8 mouse cellular contexts compared by ENCODE assay signal in genomic region chr3:28175997-28176967, GRCm38 (mm10).
DNase-seq lines count a peak whose midpoint lies in the region; ATAC-seq and TF ChIP-seq lines count a peak whose summit lies in the region.

No protein-coding gene starts in this region.

- peak; percentile 56; the same call in 1 of the 2 replicates for ATAC-seq in heart, embryonic 14.5 days (ENCODE audit: insufficient number of reproducible peaks, insufficient read depth, low FRiP score, low read depth)
- ATAC-seq in heart, postnatal 0 days (ENCODE audit: insufficient read depth, low read depth): peak; percentile 62

- H3K4me3 ChIP-seq in heart, embryonic 14.5 days (ENCODE audit: control insufficient read depth in 1 of 2, insufficient read depth in 1 of 2, low read depth in 1 of 2, low read length in 2 of 2): no peak overlapping the region; a peak in 1 of 4 replicates
- no peak overlapping the region for H3K4me3 ChIP-seq in heart, adult 2 months
- no peak overlapping the region for H3K4me3 ChIP-seq in heart, postnatal 0 days (ENCODE audit: low read depth, low read length)
- no peak overlapping the region for H3K4me3 ChIP-seq in thymus, adult 2 months (ENCODE audit: control insufficient read depth, insufficient read depth, low read length)

- no peak overlapping the region for H3K9ac ChIP-seq in heart, embryonic 14.5 days (ENCODE audit: low read length)
- no peak overlapping the region for H3K9ac ChIP-seq in heart, adult 2 months (ENCODE audit: low read depth, low read length)
- no peak overlapping the region for H3K9ac ChIP-seq in heart, postnatal 0 days (replicated peaks; ENCODE audit: low read depth, low read length)

- no peak overlapping the region for H3K27ac ChIP-seq in heart, embryonic 14.5 days (replicated peaks in 1 of 2; ENCODE audit: control insufficient read depth in 1 of 2, insufficient read depth in 1 of 2, low read depth in 2 of 2, low read length in 2 of 2)
- H3K27ac ChIP-seq in heart, adult 2 months: no peak overlapping the region
- H3K27ac ChIP-seq in heart, postnatal 0 days (ENCODE audit: low read depth): no peak overlapping the region
- no peak overlapping the region for H3K27ac ChIP-seq in thymus, adult 2 months (ENCODE audit: control insufficient read depth, insufficient read depth, low read length)

- no peak for TF ChIP-seq EP300 in heart, adult 2 months (IDR thresholded peaks at IDR 0.05; ENCODE audit: insufficient read depth, low read depth, low read length)
- TF ChIP-seq EP300 in heart, postnatal 0 days (IDR thresholded peaks at IDR 0.05; ENCODE audit: low read depth): no peak

- no peak for DNase-seq in heart, adult 2 months
- peak; percentile 33 to 70 for DNase-seq in cerebellum, postnatal 4 days (ENCODE audit: low spot score in 2 of 2)
- peak; percentile 19 for DNase-seq in heart, postnatal 0 days (ENCODE audit: low spot score)
- peak; percentile 83 to 91 for DNase-seq in left cerebral cortex, postnatal 10 days (ENCODE audit: extremely low spot score in 1 of 2, low spot score in 2 of 2)
- DNase-seq in ovary, postnatal 36 days (ENCODE audit: low spot score): peak; percentile 45
- DNase-seq in thymus, postnatal 36 days: no peak
- no peak for DNase-seq in thymus, adult 2 months

- WGBS in heart, embryonic 14.5 days: 20% methylated on average over 21 of the region's 21 CpGs
- 63% methylated on average over 21 of the region's 21 CpGs for WGBS in heart, adult 2 months
- WGBS in heart, postnatal 0 days: 27% methylated on average over 21 of the region's 21 CpGs
- WGBS in thymus, adult 2 months: 91% methylated on average over 21 of the region's 21 CpGs

- intact Hi-C loops in heart, adult 2 months (cut with DNase I): no loop called here
- intact Hi-C loops in left cerebral cortex, postnatal 10 days (cut with DNase I): loop anchor here (2.0 to 10.0 kb wide), 3 partner anchors 46 to 229 kb away; no protein-coding TSS in a partner anchor

- H3K4me2 ChIP-seq in heart, embryonic 14.5 days (ENCODE audit: low read length): peak overlapping the region; percentile 37
- no peak overlapping the region for H3K4me2 ChIP-seq in heart, postnatal 0 days (ENCODE audit: low read depth, low read length)

- no peak for TF ChIP-seq POLR2A in heart, adult 2 months (IDR thresholded peaks at IDR 0.05; ENCODE audit: insufficient read depth, low read depth, low read length)
- no peak for TF ChIP-seq POLR2A in thymus, adult 2 months (IDR thresholded peaks at IDR 0.05; ENCODE audit: control insufficient read depth, extremely low read depth, insufficient read depth, low read length, poor library complexity)

- H3K4me1 ChIP-seq in heart, embryonic 14.5 days (ENCODE audit: control insufficient read depth in 2 of 2, insufficient read depth in 2 of 2, low read length in 2 of 2): peaks cover 8 to 14% of the 10 kb centered on the region in 2 experiments
- peaks cover 2% of the 10 kb centered on the region for H3K4me1 ChIP-seq in heart, adult 2 months (ENCODE audit: control insufficient read depth, insufficient read depth, low read length)
- no peaks in the 10 kb centered on the region for H3K4me1 ChIP-seq in heart, postnatal 0 days (ENCODE audit: control insufficient read depth, insufficient read depth)
- peaks cover 5% of the 10 kb centered on the region for H3K4me1 ChIP-seq in thymus, adult 2 months (replicated peaks; ENCODE audit: control insufficient read depth, insufficient read depth, low read length)

- no peaks in the 10 kb centered on the region for H3K79me2 ChIP-seq in heart, adult 2 months (replicated peaks; ENCODE audit: control insufficient read depth, insufficient read depth, low read length)

- no peaks in the 10 kb centered on the region for H3K36me3 ChIP-seq in heart, embryonic 14.5 days (ENCODE audit: control insufficient read depth, insufficient read depth, low read length)
- H3K36me3 ChIP-seq in heart, adult 2 months (ENCODE audit: control insufficient read depth, insufficient read depth, low read length): no peaks in the 10 kb centered on the region
- H3K36me3 ChIP-seq in heart, postnatal 0 days (replicated peaks; ENCODE audit: control insufficient read depth, insufficient read depth, low read length): no peaks in the 10 kb centered on the region
- H3K36me3 ChIP-seq in thymus, adult 2 months (ENCODE audit: control insufficient read depth, insufficient read depth, low read length): no peaks in the 10 kb centered on the region

- no peaks in the 10 kb centered on the region for H3K27me3 ChIP-seq in heart, embryonic 14.5 days (ENCODE audit: control insufficient read depth, insufficient read depth, low read length)
- H3K27me3 ChIP-seq in heart, adult 2 months (ENCODE audit: control insufficient read depth, insufficient read depth, low read length): no peaks in the 10 kb centered on the region
- no peaks in the 10 kb centered on the region for H3K27me3 ChIP-seq in heart, postnatal 0 days (ENCODE audit: control insufficient read depth, insufficient read depth, low read length)
- no peaks in the 10 kb centered on the region for H3K27me3 ChIP-seq in thymus, adult 2 months (ENCODE audit: control insufficient read depth, insufficient read depth, low read length)

- no peak for TF ChIP-seq CTCF in heart, adult 2 months (IDR thresholded peaks at IDR 0.05)
- TF ChIP-seq CTCF in heart, postnatal 0 days (IDR thresholded peaks at IDR 0.05; ENCODE audit: low read depth): no peak
- TF ChIP-seq CTCF in thymus, adult 2 months (IDR thresholded peaks at IDR 0.05; ENCODE audit: borderline replicate concordance, control insufficient read depth, extremely low read depth, insufficient read depth, low read length, poor library complexity): no peak

- H3K9me3 ChIP-seq in heart, embryonic 14.5 days (ENCODE audit: control insufficient read depth, low read length): no peaks in the 10 kb centered on the region
- H3K9me3 ChIP-seq in heart, postnatal 0 days (replicated peaks; ENCODE audit: control insufficient read depth, low read length): no peaks in the 10 kb centered on the region

Comparison
In these comparisons a context has a peak if more than half of its experiments do, and no peak if none do; other contexts are left out.
1. DNase-seq: peak in cerebellum, postnatal 4 days (2 of 2), heart, postnatal 0 days (single experiment), left cerebral cortex, postnatal 10 days (2 of 2) and ovary, postnatal 36 days (single experiment); none in heart, adult 2 months (0 of 2), thymus, postnatal 36 days (0 of 2) and thymus, adult 2 months (single experiment).